Mouse (Mus musculus) spleen, embryonic (tissue): ENCODE measurements around the gene Glb1l.

ENCODE experiments used
- CTCF ChIA-PET: fragments of 350-600 bp; sonication (Branson Sonifier 250); formaldehyde crosslinking; loops from one replicate; lab custom pipeline; 2022; lab: Charles Lee

Glb1l gene

DNA sequence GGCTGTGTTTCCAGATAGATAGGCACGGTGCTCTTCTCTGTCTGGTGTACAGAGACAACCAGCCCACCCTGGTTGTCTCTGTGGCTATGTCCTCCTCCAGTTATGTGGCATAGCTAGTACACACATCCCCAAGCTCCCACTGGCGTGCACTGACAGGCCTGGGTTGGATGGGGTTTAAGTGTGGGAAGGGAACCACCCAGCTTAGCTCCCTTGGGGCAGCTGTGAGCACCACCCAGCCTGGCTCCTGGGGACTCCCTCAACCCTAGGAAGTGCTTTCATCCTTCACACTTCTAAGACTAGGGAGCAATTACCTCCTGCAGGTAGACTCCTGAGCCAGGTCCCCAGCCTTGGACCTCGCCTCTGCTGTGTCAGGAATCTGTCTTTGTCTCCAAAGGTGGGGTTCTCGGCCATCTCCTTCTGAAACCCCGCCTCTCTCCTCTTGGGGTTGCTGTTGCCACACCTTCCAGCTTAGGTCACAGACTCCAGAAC lies 21.1 kb upstream of the Glb1l start, which contains the start of gene A630095N17Rik:
TSS of gene A630095N17Rik (minus strand) at position 439 of the 489 bp plus-strand sequence.
- CTCF ChIA-PET, result no interaction called here

DNA sequence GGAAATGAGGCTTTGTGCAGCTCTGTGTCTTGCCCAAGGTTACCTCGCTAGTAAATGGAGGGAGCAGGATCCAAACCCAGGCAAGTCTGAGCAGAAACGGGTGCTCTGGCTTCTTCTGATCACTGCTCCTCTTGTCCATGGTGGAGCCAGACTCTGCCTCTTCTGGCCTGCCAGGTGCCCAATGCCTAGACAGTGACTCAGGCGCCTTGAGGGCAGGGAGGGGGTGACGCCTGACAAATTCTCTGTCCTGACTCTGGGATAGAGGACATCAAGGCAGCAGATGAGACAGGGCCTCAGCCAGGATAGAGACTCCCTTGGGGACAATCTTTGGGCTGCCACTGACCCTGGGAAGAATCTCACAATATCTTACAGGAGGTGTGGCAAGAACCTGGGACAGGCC lies 20.6 kb upstream of the Glb1l start:
- CTCF ChIA-PET, result no interaction called here

GRCm38 (mm10) chr1:75230335-75230994 lies 19.9 kb upstream of the Glb1l start:
- CTCF ChIA-PET, result no interaction called here

- CTCF ChIA-PET, result no interaction called here
Observed at GRCm38 (mm10) chr1:75229158-75229557, 18.5 kb upstream of the Glb1l start.

- CTCF ChIA-PET, result interaction anchor here (0.7 kb wide), 1 partner anchor 24 kb away, joined by 3 read pairs; no protein-coding TSS in a partner anchor
Observed at GRCm38 (mm10) chr1:75227653-75228052, 17.0 kb upstream of the Glb1l start.

DNA sequence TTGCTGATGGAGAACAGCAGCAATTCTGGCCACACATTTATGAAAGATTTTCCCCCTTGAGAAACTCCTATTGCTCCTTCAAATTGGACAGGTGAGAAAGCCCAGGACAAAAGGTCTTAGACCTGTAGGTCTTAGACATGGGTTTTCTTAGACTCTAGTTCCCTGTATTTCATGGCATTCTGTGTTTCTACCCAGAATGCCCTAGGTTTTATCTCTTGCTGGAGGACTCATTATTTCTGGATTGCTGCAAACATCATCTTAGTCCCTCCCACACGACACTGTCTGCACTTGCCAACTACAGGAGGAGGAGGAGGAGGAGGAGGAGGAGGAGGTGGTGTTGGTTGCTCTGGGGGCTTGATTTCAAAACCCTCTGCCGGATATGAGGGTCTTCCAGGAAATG lies 15.5 kb upstream of the Glb1l start:
- CTCF ChIA-PET, result no interaction called here

DNA sequence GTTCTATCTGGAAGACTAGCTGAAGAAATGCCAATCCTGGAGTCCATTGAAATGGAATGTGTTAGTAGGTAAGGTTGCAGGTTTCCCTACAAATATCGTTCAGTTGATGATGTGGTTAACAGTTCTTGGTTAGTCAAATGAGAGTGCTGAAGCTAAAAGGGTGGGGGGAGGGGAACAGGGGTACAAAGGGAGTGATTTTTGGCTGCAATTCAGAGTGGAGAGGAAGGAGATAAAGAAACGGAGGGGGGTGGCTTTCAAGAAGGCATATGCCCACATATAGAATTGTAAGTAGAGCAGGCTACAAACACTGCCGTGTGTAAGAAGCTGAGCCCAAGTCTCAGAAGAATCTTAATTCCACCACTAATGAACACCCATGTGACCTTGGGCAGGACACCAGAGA lies 14.9 kb upstream of the Glb1l start:
- CTCF ChIA-PET, result no interaction called here

- CTCF ChIA-PET, result interaction anchor here (0.7 kb wide), 1 partner anchor 12 kb away, joined by 9 read pairs; no protein-coding TSS in a partner anchor
Observed at GRCm38 (mm10) chr1:75223532-75223931, 12.9 kb upstream of the Glb1l start.

DNA sequence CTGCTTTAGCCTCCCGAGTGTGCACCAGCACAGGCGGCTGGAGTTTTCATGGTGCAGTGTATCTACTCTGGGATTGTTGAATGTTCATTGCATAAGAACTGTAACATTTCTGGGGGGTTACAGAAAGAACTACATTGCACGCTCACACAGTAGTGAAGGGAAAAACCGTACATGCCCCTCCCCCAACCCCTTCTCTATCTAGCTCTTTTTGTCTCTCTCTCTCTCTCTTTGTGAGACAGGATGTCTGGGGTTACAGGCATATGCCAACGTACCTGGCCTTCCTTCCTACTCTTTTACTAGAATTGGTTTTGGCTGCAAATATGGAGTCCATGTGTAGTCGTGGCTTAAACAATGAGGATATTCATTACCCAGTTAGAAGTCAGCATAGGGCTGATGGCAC lies 12.3 kb upstream of the Glb1l start:
- CTCF ChIA-PET, result no interaction called here

GRCm38 (mm10) chr1:75221538-75221937 lies 10.9 kb upstream of the Glb1l start:
- CTCF ChIA-PET, result interaction anchor here (0.7 kb wide), 1 partner anchor 10 kb away, joined by 4 read pairs; no protein-coding TSS in a partner anchor

- CTCF ChIA-PET, result interaction anchor here (0.6 kb wide), 2 partner anchors 16 to 305 kb away, joined by 3 to 5 read pairs; no protein-coding TSS in a partner anchor
Observed at GRCm38 (mm10) chr1:75219531-75219930, 8.9 kb upstream of the Glb1l start, which contains the start of gene Tuba4a. Tuba4a (minus strand) TSS chr1:75219865.

DNA sequence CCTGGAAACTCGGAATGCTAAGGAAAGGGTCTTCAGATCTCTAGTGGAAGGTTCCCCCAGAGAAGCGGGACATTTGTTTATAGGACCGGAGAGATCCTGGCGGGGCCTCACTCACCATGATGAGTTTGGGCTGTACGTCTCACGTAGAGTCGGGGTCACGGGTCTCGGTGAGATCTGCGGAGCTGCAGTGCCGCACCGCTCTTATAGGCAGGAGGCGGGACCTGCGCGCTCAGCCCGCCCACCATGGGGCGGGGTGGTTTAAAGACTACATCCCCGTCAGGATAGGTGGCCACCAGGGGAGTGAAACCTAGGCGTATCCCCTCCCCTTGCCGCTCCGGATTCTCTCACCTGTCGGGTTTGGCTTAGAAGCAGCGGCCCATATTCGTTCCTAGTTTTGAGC lies 8.5 kb upstream of the Glb1l start:
- CTCF ChIA-PET, result interaction anchor here (0.6 kb wide), 1 partner anchor 306 kb away, joined by 3 read pairs; no protein-coding TSS in a partner anchor

GRCm38 (mm10) chr1:75218227-75219001 lies 7.8 kb upstream of the Glb1l start:
- CTCF ChIA-PET, result interaction anchor here (1.4 kb wide), 1 partner anchor 18 kb away, joined by 5 read pairs; no protein-coding TSS in a partner anchor

GRCm38 (mm10) chr1:75217893-75218226 lies 7.2 kb upstream of the Glb1l start:
- CTCF ChIA-PET, result interaction anchor here (1.4 kb wide), 1 partner anchor 19 kb away, joined by 5 read pairs; no protein-coding TSS in a partner anchor

DNA sequence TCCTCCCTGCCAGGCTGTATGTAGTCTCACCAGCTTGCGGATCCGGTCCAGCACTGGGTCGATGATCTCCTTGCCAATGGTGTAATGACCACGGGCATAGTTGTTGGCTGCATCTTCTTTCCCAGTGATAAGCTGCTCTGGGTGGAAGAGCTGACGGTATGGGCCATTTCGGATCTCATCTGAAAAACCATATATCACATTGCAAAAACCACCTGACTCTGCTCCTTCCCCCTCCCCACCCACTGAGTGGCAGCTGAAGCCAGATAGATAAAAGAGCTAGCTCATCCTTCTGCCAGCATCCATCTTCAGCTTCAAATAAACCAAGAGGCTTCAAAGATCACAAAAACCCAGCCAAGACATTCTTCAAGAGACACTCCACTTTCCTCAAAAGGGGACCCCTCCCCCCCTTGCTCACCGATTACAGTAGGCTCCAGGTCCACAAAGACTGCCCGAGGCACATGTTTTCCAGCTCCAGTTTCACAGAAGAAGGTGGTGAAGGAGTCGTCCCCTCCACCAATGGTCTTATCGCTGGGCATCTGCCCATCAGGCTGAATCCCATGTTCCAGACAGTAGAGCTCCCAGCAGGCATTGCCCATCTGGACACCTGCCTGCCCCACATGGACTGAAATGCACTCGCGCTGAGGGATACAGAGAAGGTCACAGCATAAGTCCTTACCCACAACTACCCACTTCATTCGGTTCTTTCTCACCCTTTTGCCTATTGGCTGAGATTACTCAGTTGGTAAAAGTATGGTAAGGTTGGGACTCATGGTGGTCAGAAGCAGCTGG lies 6.4 kb upstream of the Glb1l start:
- CTCF ChIA-PET, result interaction anchor here (0.6 kb wide), 1 partner anchor 454 kb away, joined by 9 read pairs; no protein-coding TSS in a partner anchor

GRCm38 (mm10) chr1:75215785-75216184 lies 5.2 kb upstream of the Glb1l start:
- CTCF ChIA-PET, result no interaction called here

- CTCF ChIA-PET, result interaction anchor here (0.6 kb wide), 1 partner anchor 49 kb away, joined by 3 read pairs; no protein-coding TSS in a partner anchor
Observed at GRCm38 (mm10) chr1:75214886-75215285, 4.3 kb upstream of the Glb1l start.

DNA sequence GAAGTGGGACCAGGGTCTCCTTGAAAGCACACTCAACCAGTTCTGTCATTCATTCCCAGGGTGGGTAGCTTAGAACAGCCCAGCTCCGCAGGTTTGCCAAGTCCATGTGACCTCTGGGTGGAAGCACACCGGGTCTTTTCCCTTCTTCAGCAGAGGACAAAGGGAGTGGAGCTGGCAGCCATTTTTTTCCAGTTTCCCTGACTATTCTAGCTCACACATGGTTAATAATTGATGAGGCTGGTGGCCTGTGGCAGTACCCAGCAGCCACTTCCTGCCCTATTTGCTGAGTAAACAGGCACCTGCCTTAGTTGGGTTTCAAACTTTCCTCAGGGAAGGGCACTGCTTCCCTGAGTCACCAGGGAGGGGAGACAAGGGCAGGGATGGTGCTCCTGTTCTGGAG lies 3.8 kb upstream of the Glb1l start:
- CTCF ChIA-PET, result interaction anchor here (0.6 kb wide), 1 partner anchor 49 kb away, joined by 3 read pairs; no protein-coding TSS in a partner anchor

DNA sequence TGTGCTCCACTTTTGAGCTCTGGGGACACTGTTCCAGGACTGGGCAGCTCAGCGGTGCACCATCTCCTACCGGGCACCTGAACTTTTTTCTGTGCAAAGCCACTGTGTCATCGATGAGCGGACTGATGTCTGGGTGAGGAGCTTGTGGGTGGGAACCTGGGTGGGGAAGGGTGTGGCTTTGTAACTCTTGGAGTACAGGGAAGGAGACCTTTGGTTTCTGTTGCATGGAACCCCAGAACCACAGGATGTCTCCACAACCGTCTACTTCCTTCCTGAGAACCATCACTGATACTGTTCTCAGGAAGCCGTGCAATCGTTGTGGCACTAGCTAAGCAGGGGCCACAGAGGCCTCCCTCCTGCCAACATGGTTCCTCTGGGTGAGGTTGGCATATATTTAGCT lies 2.5 kb upstream of the Glb1l start:
- CTCF ChIA-PET, result no interaction called here

DNA sequence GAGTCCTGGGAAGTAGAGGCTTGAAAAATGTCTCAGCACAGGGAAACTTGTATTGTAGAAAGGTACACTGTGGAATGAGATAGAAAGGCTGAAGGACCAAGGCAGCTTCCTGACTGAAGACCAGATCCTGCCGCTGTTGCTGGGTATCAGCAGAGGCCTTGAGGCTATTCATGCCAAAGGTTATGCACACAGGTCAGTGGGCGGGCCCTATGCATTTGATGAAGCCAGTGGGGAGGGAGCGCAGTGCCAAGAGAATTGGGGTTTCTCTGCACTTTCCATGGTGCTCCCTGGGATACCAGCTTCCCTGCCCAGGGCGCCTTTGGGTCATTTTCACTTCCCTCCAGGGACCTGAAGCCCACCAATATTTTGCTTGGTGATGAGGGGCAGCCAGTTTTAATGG lies 1.9 kb upstream of the Glb1l start:
- CTCF ChIA-PET, result interaction anchor here (1.2 kb wide), 1 partner anchor 8 kb away, joined by 4 read pairs; no protein-coding TSS in a partner anchor

- CTCF ChIA-PET, result interaction anchor here (1.2 kb wide), 1 partner anchor 10 kb away, joined by 4 read pairs; no protein-coding TSS in a partner anchor
Observed at GRCm38 (mm10) chr1:75211141-75211708, 612 bp upstream of the Glb1l start.
